Mouse (Mus musculus) cerebellum, adult 11-12 months (tissue): ENCODE results near the gene Olfr93.
"Not testable (repeated sequence)": the region's sequence is repeated elsewhere in the genome, so short reads cannot be mapped to it uniquely, and the experiment has no call there.

ENCODE experiments used
- DNase-seq: peaks from one replicate; pipeline ENCODE4 v3.0.0; 2022

The Olfr93 gene

DNA sequence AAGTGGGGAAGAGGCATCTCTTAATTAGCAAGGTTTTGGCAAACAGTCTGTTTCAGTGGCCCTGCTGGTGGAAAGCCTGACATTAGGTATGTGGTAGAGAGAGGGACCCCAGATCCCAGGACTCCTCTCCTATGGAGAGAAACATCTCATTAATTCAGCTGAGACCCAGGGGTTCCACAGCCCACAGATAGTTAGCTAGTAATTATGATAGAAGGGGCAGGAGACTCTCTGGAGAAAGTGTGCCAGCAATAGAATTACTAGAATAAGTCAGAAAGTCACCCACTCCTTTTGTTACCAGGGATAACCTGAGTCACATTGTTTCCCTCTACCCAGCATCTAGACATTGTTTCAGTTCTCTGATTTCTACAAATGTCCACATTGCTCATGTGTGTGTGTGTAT, at the start of gene Olfr93:
Gene Olfr93, minus strand, starts transcription at position 101 of the 400 bp plus-strand sequence.
- no peak for DNase-seq

DNA sequence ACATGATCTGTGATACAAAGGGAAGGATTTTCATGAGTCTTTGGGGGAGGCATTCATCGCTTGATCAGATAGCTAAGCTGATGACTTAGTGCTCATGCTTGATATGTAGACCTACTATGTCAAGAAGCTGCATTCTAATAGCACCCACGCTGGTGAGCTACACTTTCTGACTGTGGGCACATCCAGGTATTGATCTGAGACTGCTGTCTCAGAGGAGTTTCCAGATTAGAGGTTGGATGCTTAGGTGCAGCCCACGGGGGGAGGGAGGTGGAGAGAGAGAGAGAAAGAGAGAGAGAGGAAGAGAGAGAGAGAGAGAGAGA, 42.6 kb upstream of the Olfr93 start:
- no peak for DNase-seq

DNA sequence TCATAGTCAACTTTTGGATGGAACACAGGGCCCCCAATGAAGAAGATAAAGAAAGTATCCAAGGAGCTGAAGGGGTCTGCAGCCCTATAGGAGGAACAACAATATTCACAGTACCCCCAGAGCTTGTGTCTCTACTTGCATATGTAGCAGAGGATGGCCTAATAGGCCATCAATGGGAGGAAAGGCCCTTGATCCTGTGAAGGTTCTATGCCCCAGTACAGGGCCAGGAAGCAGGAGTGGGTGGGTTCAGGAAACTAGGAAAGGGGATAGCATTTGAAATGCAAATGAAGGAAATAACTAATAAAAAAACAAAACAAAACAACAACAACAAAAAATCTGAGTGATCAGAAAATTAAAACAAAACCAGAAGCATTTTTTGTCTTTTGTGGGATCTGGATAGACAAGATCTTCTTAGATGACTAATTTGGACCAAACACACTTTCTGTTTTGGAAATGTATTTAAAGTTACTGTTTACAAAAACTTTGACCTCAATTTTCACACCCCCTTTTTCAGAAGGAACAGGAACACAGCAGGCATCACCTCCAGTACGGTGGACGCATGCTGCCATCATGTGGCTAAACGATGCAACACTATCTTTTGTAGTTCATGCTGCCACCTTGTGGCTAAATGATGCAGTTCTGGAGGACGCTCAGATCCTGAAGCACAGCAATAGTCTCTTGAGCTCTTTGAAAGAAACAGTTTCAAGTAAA, 42.1 kb upstream of the Olfr93 start:
- DNase-seq: peak; percentile 51

DNA sequence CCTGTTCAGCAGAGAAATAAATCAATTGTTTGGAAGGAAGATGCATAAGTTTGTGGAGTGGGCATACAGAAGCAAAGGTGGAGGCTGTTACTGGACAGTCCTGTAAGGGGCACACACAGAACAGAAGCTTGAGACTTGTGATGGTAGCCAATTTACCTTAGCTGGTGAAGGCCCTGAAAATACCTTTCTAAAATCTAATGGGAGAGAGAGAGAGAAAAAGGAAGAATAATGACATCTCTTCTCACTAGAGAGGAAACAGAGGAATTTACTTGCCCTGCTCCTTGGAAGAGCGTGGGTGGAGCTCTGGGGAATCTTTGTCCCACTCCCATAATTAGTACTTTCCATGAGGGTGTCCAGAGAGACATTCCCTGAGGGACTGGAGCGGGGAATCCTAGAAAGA, 39.6 kb upstream of the Olfr93 start, which contains the start of gene Olfr94:
Gene Olfr94, minus strand, starts transcription at position 101 of the 400 bp plus-strand sequence.
- DNase-seq: no peak

DNA sequence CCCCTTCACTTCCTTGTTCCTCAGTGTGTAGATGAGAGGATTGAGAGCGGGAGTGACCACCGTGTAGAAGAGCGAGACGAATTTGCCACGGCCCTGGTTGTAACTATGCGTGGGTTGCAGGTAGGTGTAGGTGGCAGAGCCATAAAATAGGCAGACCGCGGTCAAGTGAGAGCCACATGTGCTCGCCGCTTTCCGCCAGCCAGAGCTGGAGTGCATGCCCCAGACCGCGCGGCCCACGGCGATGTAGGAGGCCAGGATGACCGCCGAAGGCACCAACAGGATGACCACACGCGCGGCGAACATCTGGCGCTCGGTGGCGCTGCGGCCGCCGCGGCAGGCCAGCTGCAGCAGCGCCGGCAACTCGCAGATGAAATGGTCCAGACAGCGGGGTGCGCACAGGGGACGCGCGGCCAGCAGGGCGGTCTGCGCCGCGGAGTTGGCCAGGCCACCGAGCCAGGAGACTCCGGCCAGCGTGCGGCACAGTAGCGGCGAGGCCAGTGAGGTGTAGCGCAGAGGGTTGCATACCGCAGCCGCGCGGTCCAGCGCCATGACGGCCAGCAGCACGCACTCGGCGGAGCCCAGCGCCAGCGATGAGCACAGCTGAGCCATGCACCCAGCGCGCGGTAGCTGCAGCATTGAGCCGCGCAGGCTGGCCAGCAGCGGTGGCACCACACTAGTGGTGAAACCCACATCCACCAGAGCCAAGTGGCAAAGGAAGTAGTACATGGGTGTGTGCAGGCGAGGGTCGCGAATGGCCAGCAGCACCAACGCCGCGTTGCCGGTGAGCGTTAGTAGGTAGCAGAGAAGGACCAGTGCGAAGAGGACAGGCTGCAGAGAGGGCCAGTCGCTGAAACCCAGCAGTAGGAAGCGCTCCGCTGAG, 35.8 kb upstream of the Olfr93 start:
- no peak for DNase-seq

DNA sequence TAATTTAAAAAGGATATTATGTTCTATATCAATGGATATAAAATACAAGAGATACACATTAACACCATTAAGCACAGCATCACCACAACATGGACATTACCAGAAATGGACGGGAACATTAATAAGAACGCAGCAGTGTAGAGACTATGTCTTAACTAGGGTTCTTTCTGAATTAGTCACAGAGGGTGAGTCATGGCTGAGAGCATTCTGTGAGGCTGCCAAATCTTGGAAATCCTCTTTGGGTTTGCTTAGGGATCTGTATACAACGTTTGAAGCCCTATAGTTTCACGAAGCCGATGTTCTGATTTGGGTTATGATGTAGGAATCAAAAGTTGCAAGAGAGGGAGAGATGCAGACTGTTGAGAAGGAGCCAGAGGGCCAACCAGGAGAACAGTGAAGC, 33.5 kb upstream of the Olfr93 start:
- DNase-seq: no peak

DNA sequence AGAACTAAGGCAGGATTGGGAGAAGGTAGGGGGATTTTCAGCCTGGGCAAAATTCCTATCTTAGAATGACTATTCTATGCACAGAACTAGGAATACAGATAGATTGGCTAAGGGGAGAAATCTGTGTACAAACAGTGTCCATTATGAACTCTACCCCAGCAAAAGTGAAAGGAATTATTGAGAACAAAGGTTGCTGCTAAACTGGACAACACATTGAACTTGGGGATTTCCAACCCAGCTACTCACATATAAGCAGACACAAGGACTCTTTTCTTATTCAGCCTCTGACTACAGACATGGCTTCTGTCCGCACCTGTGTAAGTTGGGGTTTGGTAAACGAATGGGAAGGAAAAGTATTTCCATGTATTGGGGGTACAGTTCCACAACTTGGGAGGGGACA, 32.4 kb upstream of the Olfr93 start, which contains the start of gene Ubd:
Gene Ubd, plus strand, starts transcription at position 237 of the 400 bp plus-strand sequence.
- no peak for DNase-seq

DNA sequence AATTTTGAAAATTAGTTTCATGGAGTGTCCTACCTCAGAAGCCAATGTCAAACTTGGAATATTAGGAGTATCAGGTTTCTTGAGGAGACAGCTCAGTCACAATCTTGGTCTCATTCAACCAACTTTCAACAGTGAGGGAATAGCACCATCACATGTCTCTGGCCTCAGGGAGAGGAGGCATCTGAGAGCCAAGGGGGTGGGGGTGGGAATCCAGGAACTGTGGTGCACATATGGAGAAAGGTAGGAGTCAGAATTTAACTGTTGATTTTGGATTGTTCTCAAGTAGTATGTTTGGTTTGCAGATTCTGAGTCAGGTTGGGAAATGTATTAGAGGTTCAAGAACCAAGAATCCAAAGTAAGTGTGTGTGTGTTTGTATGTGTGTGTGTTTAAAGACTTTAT, 31.7 kb upstream of the Olfr93 start:
- no peak for DNase-seq

DNA sequence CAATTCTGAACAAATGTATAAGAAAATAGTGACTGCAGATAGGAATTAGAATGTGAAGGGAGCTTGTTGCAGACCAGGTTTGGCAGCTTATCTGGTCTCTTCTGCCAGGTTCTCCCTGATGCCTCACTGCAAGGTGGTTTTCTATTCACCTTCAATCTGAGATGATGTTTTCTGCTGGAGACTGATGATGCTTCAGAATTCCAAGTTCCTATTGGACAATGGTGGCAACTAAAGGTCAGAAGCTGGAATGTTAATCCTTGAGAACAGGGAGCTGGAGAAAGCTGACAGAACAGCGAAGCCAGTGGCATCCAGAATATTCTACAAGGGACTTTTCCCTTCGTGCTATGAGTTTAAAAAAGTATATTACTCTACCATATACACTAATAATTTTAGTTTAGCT, 29.4 kb upstream of the Olfr93 start:
- no peak for DNase-seq

DNA sequence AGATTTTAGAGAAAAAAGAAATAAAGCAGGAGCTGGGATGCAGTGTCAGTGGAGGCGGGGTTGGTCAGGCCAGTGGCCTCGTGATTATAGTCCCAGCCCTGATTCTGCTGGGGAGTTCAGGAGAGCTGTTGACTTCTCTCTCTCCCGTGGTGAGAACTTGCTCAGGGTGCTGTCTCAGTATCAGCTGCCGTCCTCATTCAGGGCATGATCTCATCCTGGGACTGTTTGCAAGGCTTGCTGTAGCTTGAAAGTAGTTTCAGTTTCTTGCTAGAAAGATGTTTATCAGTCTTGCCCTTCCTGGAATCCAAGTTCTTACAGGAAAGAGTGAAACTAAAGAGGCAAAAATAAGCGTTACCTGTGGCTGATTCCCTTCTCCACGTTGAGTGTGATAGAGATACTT, 24.2 kb upstream of the Olfr93 start:
- DNase-seq: no peak

DNA sequence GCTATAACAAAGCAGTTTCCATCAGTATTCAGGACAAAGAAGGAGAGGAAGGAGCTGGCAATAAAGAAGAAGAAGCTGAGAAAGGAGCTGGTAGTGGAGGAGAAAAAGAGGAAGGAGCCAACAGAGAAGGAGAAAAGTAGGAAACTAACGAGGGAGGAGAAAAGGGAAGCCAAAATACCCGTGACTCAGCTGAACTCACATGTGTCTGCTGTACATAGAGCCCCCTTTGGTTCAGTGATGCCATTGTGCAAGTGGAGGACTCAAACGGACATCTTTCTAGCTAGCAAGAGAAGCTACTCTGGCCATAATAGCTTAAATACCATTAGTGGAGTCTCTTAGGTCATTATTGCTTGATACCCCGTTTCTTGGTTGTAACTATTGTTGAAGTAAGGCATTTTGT, 29.9 kb downstream of the Olfr93 start:
- DNase-seq: not testable (repeated sequence)

DNA sequence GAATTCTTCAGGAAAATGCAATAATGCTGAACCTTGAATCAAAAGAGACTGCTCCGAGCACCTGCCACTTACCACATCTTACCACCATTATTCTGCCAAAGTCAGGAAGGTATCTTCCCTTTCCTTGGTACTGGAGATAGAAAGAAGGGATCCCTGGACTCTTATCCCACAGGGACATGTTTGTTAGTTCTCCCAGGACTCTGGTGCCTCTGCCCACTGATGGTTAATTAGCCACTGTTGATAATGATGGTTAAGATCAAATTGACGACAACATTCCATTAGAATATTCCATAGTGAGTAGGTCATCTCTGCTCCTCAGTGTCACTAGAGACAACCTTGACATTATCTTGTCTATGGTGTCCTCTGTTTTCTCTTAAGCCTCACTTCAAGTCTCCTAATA, 41.3 kb downstream of the Olfr93 start, which contains the start of gene Olfr92:
Gene Olfr92, minus strand, starts transcription at position 101 of the 400 bp plus-strand sequence.
- DNase-seq: no peak

DNA sequence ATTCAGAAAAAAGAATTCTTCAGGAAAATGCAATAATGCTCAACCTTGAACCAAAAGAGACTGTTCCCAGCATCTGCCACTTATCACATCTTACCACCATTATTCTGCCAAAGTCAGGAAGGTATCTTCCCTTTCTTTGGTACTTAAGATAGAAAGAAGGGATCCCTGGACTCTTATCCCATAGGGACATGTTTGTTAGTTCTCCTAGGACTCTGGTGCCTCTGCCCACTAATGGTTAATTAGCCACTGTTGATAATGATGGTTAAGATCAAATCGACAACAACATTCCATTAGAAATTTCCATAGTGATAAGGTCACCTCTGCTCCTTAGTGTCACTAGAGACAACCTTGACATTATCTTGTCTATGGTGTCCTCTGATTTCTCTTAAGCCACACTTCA, 63.1 kb downstream of the Olfr93 start, which contains the start of gene Olfr91:
Gene Olfr91, minus strand, starts transcription at position 101 of the 400 bp plus-strand sequence.
- DNase-seq: no peak

DNA sequence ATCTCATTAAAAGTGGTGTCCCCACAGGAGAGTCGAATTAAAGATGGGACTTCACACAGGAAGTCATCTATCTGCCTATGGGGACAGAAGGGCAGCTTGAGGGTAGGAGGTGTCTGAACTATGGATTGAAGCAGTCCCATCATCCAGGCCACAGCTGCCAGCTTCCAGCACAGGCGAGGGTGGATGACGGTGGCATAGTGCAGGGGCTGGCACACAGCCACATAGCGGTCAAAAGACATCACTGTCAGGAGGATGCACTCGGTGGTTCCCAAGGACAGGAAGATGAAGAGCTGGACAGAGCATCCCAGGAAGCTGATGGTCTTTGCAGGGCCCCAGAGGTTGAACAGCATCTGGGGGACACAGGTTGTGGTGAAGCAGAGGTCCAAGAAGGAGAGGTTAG, 68.0 kb downstream of the Olfr93 start:
- DNase-seq: no peak

DNA sequence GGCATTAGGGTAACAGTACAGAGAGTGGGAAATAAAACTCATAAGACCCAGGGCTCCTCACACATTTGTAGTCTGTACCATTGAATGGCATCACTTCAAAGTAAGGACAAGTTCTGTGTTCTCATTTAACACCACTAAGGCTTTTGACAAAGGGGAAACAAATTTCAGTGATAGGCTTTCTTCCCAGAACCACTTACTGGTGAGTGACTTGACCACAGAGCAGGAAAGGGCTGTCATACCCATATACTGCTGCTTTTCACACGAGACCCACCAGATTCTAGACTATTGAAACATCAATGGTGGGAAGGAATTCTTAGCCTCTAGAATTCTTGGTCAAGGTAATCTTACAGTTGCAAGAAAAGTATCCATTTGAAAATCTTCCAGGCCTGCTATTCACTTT, 69.1 kb downstream of the Olfr93 start:
- no peak for DNase-seq
